Mouse (Mus musculus) liver, embryonic 14.5 days (tissue): ENCODE data around the gene Flt3l.

Source experiments
- CTCF ChIP-seq: IDR thresholded peaks from 2 replicates; pipeline ENCODE4 v1.5.1; 2016; ENCODE audit warnings: antibody characterized with exemption, low read depth, control low read depth
- EP300 ChIP-seq: IDR thresholded peaks from 2 replicates; pipeline ENCODE4 v1.6.1; 2016; ENCODE audit warnings: antibody characterized with exemption, low read depth

GRCm38 (mm10) chr7:45180896-45181477 is 44.8 kb upstream of the Flt3l start, which contains the start of gene Pth2:
- TF ChIP-seq CTCF (no peak), EP300 (no peak)
